Mouse (Mus musculus): ENCODE data around the gene Prdm12. TPM values are rescaled to one million over a fixed set of nuclear protein-coding genes. Genes with fewer than 3 reads are reported as not detected.

Gene Prdm12
- polyA plus RNA-seq, 1 experiment from 2014 or later: not detected

- Histone ChIP-seq H3K36me3 (ENCODE audit: control insufficient read depth, insufficient read depth, low read length) (peaks cover 5% of the 10 kb centered on the region; the same call in 1 of the 2 replicates), H3K9ac (ENCODE audit: low read depth, low read length) (no peak overlapping the region), H3K4me3 (ENCODE audit: low read length) (no peak overlapping the region), H3K27ac (ENCODE audit: low read length) (no peak overlapping the region), H3K4me1 (ENCODE audit: control insufficient read depth, insufficient read depth, low read length) (peaks cover 7% of the 10 kb centered on the region), H3K4me2 (ENCODE audit: low read depth, low read length) (no peak overlapping the region), H3K9me3 (ENCODE audit: control insufficient read depth, low read length) (no peaks in the 10 kb centered on the region), H3K27me3 (replicated peaks; ENCODE audit: control insufficient read depth, insufficient read depth, low read length) (no peaks in the 10 kb centered on the region)
- no peak for ATAC-seq
Observed at GRCm38 (mm10) chr2:31698209-31698608, 58.4 kb downstream of the Prdm12 start.

GRCm38 (mm10) chr2:31700545-31701446 is 61.0 kb downstream of the Prdm12 start:
- no peak overlapping the region for H3K4me3 ChIP-seq (ENCODE audit: low read length)
- H3K9ac ChIP-seq (ENCODE audit: low read depth, low read length): 0 out of 2 replicates have a peak overlapping the region, but pooled peaks have one; percentile 36
- H3K27me3 ChIP-seq (replicated peaks; ENCODE audit: control insufficient read depth, insufficient read depth, low read length): no peaks in the 10 kb centered on the region
- peaks cover 17% of the 10 kb centered on the region for H3K4me1 ChIP-seq (ENCODE audit: control insufficient read depth, insufficient read depth, low read length)
- peak; percentile 93 for ATAC-seq
- H3K4me2 ChIP-seq (ENCODE audit: low read depth, low read length): 0 out of 2 replicates have a peak overlapping the region, but pooled peaks have one; percentile 1
- H3K27ac ChIP-seq (ENCODE audit: low read length): peak overlapping the region; percentile 86
- WGBS: 45% methylated on average over 7 of the region's 7 CpGs
- H3K36me3 ChIP-seq (ENCODE audit: control insufficient read depth, insufficient read depth, low read length): peaks cover 3% of the 10 kb centered on the region; the same call in 1 of the 2 replicates
- no peaks in the 10 kb centered on the region for H3K9me3 ChIP-seq (ENCODE audit: control insufficient read depth, low read length)

DNA sequence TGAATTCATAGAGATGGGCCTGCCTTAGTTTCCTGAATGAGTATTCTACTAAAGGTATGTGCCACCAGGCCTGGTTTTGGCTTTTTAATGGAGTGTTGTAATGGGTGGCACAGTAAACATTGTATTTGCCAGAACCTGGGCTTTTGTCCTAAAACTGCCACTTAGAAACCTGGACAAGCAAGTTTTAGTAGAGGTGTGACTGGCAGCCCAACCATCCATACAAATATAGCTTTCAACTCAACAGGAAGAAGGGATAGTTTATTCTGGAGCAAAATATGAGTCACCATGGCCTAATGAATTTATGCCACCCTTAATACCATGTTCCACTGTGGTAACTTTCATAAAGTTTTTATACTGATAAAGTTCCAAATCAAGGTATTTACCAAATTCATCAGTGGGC is 63.4 kb downstream of the Prdm12 start:
- H3K27ac ChIP-seq (ENCODE audit: low read length): no peak overlapping the region

More for the DNA sequence above, 63.4 kb downstream of the Prdm12 start:
- Histone ChIP-seq H3K4me1 (ENCODE audit: control insufficient read depth, insufficient read depth, low read length) (peaks cover 17% of the 10 kb centered on the region), H3K9ac (ENCODE audit: low read depth, low read length) (no peak overlapping the region), H3K4me3 (ENCODE audit: low read length) (no peak overlapping the region), H3K27me3 (replicated peaks; ENCODE audit: control insufficient read depth, insufficient read depth, low read length) (no peaks in the 10 kb centered on the region), H3K36me3 (ENCODE audit: control insufficient read depth, insufficient read depth, low read length) (no peaks in the 10 kb centered on the region), H3K9me3 (ENCODE audit: control insufficient read depth, low read length) (no peaks in the 10 kb centered on the region), H3K4me2 (ENCODE audit: low read depth, low read length) (no peak overlapping the region)
- no peak for ATAC-seq

Small RNA genes within 50 kb of the gene (microRNA-seq; reads per million reads assigned to microRNA genes)
- 0.68 reads per million for gene Mir6998

Other genes starting within 250 kb of the Prdm12 start
- 374 and 535 TPM in 2 replicates for gene Ass1, start 169.8 kb upstream of the Prdm12 start, polyA plus RNA-seq (2015; fragmentation: Nextera tagmentation; extraction: Ambion mirVana)
- gene Fubp3, start 67.4 kb upstream of the Prdm12 start, polyA plus RNA-seq (2015; fragmentation: Nextera tagmentation; extraction: Ambion mirVana): 56.7 and 61.2 TPM in 2 replicates
- gene Exosc2, start 30.7 kb downstream of the Prdm12 start, polyA plus RNA-seq (2015; fragmentation: Nextera tagmentation; extraction: Ambion mirVana): 51.3 and 64.3 TPM in 2 replicates
- gene Abl1, start 48.3 kb downstream of the Prdm12 start, polyA plus RNA-seq (2015; fragmentation: Nextera tagmentation; extraction: Ambion mirVana): 25.1 and 26.2 TPM in 2 replicates
- gene Qrfp, start 170.5 kb downstream of the Prdm12 start, polyA plus RNA-seq (2015; fragmentation: Nextera tagmentation; extraction: Ambion mirVana): 0.07 TPM in 1 of 2 replicates, not detected in the other
- gene Fibcd1, start 206.0 kb downstream of the Prdm12 start, polyA plus RNA-seq (2015; fragmentation: Nextera tagmentation; extraction: Ambion mirVana): 0.70 and 0.77 TPM in 2 replicates
- gene Lamc3, start 247.3 kb downstream of the Prdm12 start, polyA plus RNA-seq (2015; fragmentation: Nextera tagmentation; extraction: Ambion mirVana): 0.44 and 0.83 TPM in 2 replicates

Measured in intestine, embryonic 16.5 days (tissue).